Mouse (Mus musculus): Measurements from ENCODE around the gene Chrm5. TPM values are rescaled to one million over a fixed set of nuclear protein-coding genes. Genes with fewer than 3 reads are reported as not detected.
A peak's percentile ranks its signal among the peaks of the same experiment; 100 is the strongest.

Gene Chrm5
- total and polyA plus RNA-seq, 3 experiments, result not detected

DNA sequence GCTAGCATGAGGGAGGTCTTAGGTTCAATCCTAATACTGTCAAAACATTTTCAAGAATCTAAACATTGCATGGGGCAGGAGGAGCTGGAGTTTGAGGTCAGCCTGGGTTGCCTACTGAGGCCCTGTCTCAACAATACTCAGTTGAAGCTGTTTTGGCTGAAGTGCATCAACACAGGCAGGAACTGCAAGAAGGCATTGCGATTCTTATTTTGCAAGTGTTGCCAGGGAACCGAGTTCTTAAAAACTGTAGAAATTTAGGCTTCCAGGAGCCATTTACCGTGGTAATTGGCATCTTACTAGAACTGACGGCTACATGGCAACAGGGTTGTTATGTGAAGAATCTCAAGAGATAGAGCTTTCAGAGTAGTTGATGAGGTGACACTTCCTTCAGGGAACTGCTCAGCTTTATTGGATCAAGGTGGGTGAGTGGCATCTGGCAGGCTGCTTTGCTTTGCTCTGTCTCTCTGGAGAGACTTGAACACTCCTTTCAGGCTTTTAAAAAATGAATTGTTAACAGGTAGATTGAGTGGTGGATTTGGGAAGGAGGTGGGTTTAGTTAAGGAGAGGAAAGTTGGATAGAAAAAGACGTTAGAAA lies 26.4 kb upstream of the Chrm5 start:
- no peaks in the 10 kb centered on the region for H3K9me3 ChIP-seq (replicated peaks; ENCODE audit: insufficient read depth, low read length)
- no peak overlapping the region for H3K9ac ChIP-seq (ENCODE audit: control insufficient read depth, low read depth, low read length, poor library complexity, severe bottlenecking)
- no peak overlapping the region for H3K27ac ChIP-seq (ENCODE audit: control insufficient read depth, low read depth, low read length)
- H3K27me3 ChIP-seq (ENCODE audit: control insufficient read depth in 1 of 2, insufficient read depth in 2 of 2, low read length in 2 of 2), result no peaks in the 10 kb centered on the region
- H3K4me1 ChIP-seq (ENCODE audit: control insufficient read depth in 1 of 2, insufficient read depth in 2 of 2, low read length in 2 of 2), result peaks cover 10 to 12% of the 10 kb centered on the region in 2 experiments
- no peak overlapping the region for H3K4me3 ChIP-seq (ENCODE audit: control insufficient read depth in 1 of 2, insufficient read depth in 1 of 2, low read depth in 2 of 2, low read length in 2 of 2)
- TF ChIP-seq SMC3 (IDR thresholded peaks at IDR 0.05; ENCODE audit: low read depth, low read length), result no peak
- no peak for TF ChIP-seq GABPA (IDR thresholded peaks at IDR 0.05; ENCODE audit: low read depth, low read length)
- DNase-seq (ENCODE audit: low read depth, low spot score), result no peak
- H3K79me2 ChIP-seq (ENCODE audit: control insufficient read depth, insufficient read depth, low read length, poor library complexity), result no peaks in the 10 kb centered on the region; the same call in 1 of the 2 replicates
- peaks cover 0 to 19% of the 10 kb centered on the region in 2 experiments; a peak in 2 of 4 replicates for H3K36me3 ChIP-seq (ENCODE audit: control insufficient read depth in 1 of 2, insufficient read depth in 2 of 2, low read length in 2 of 2)

DNA sequence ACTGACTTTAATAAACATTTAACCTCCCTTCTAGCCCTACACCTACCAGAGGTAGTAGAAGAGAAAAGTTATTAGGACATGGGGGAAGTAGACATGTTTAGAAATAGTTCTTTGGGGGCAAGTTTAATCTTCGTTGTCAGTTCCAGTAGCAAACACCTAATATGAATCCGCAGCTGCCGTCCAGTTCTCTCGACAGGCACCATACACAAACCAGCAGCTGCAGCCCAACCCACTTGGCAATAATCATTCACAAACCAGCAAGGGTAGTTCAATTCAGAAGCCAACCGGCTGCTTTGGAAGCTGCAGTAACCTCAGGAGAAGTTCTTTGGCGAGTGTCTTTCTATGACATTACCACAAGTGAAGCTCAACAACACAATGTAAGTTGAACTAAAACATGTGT lies 23.4 kb upstream of the Chrm5 start:
- Histone ChIP-seq H3K9me3 (replicated peaks; ENCODE audit: insufficient read depth, low read length) (no peaks in the 10 kb centered on the region), H3K4me3 (ENCODE audit: control insufficient read depth in 1 of 2, insufficient read depth in 1 of 2, low read depth in 2 of 2, low read length in 2 of 2) (no peak overlapping the region), H3K9ac (ENCODE audit: control insufficient read depth, low read depth, low read length, poor library complexity, severe bottlenecking) (no peak overlapping the region), H3K4me1 (ENCODE audit: control insufficient read depth in 1 of 2, insufficient read depth in 2 of 2, low read length in 2 of 2) (peaks cover 0 to 5% of the 10 kb centered on the region in 2 experiments; a peak in 1 of 4 replicates), H3K36me3 (ENCODE audit: control insufficient read depth in 1 of 2, insufficient read depth in 2 of 2, low read length in 2 of 2) (peaks cover 0 to 8% of the 10 kb centered on the region in 2 experiments; a peak in 2 of 4 replicates), H3K27me3 (ENCODE audit: control insufficient read depth in 1 of 2, insufficient read depth in 2 of 2, low read length in 2 of 2) (no peaks in the 10 kb centered on the region), H3K79me2 (ENCODE audit: control insufficient read depth, insufficient read depth, low read length, poor library complexity) (peaks cover 1% of the 10 kb centered on the region; the same call in 1 of the 2 replicates), H3K27ac (ENCODE audit: control insufficient read depth, low read depth, low read length) (no peak overlapping the region)
- DNase-seq (ENCODE audit: low read depth, low spot score), result no peak
- TF ChIP-seq MXI1 (IDR thresholded peaks at IDR 0.05; ENCODE audit: low read depth, low read length), result no peak

DNA sequence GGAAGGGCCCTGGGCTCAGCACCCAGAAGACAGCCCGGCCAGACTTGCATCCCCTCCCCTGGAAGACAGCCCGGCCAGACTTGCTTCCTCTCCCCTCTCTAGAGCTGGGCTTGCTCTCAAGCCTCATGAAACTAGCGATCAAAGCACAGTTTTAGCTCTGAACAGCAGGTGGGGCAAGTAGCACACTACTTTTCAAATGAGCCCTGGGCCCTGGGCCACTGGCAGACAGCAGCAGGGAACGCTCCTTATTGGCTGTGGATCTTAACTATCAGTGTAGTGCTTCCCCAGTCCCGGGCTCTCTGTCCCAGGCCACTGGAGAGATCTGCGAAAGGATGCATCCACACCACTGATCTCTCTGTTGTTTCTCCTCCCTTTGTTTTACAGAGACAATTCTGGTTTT lies 20.6 kb upstream of the Chrm5 start:
- no peak overlapping the region for H3K27ac ChIP-seq (ENCODE audit: control insufficient read depth, low read depth, low read length)

More for the DNA sequence above, 20.6 kb upstream of the Chrm5 start:
- H3K79me2 ChIP-seq (ENCODE audit: control insufficient read depth, insufficient read depth, low read length, poor library complexity), result peaks cover 3% of the 10 kb centered on the region; the same call in 1 of the 2 replicates
- H3K4me1 ChIP-seq (ENCODE audit: control insufficient read depth in 1 of 2, insufficient read depth in 2 of 2, low read length in 2 of 2), result peaks cover 2 to 3% of the 10 kb centered on the region in 2 experiments; a peak in 1 of 4 replicates
- H3K4me3 ChIP-seq (ENCODE audit: control insufficient read depth in 1 of 2, insufficient read depth in 1 of 2, low read depth in 2 of 2, low read length in 2 of 2), result no peak overlapping the region
- TF ChIP-seq HCFC1 (IDR thresholded peaks at IDR 0.05; ENCODE audit: low read depth, low read length) (peak; percentile 14; the same call in 1 of the 2 replicates), MAZ (IDR thresholded peaks at IDR 0.05; ENCODE audit: low read depth, low read length) (0 out of 2 replicates have a peak, but pooled peaks have one; percentile 24), ETS1 (IDR thresholded peaks at IDR 0.05; ENCODE audit: low read depth, low read length) (no peak), TBP (IDR thresholded peaks at IDR 0.05; ENCODE audit: low read depth, low read length) (peak; percentile 43; the same call in 1 of the 2 replicates), ZC3H11A (IDR thresholded peaks at IDR 0.05; ENCODE audit: low read depth, low read length) (peak; percentile 77), E2F4 (IDR thresholded peaks at IDR 0.05; ENCODE audit: borderline replicate concordance, low read depth, low read length) (no peak), RAD21 (IDR thresholded peaks at IDR 0.05; ENCODE audit: low read depth, low read length) (peak; percentile 94), KAT2A (conservative IDR thresholded peaks at IDR 0.05; ENCODE audit: low read depth, low read length) (no peak), POLR2AphosphoS5 (IDR thresholded peaks at IDR 0.05; ENCODE audit: borderline replicate concordance, low read depth, low read length) (no peak), CTCF (IDR thresholded peaks at IDR 0.05 in 2 of 3, conservative IDR thresholded peaks at IDR 0.05 in 1 of 3; ENCODE audit: control insufficient read depth in 1 of 3, insufficient read depth in 1 of 3, low read depth in 2 of 3, low read length in 3 of 3, poor library complexity in 1 of 3, severe bottlenecking in 1 of 3) (peak; percentile 48 to 94 (median 73); a peak in 5 of 6 replicates), MYC (IDR thresholded peaks at IDR 0.05; ENCODE audit: low read depth, low read length) (no peak), EP300 (IDR thresholded peaks at IDR 0.05; ENCODE audit: low read depth in 1 of 2, low read length in 2 of 2) (no peak), NELFE (IDR thresholded peaks at IDR 0.05; ENCODE audit: low read depth, low read length) (no peak), USF2 (IDR thresholded peaks at IDR 0.05; ENCODE audit: borderline replicate concordance in 1 of 2, insufficient read depth in 1 of 2, low read depth in 1 of 2, low read length in 2 of 2) (no peak), SMC3 (IDR thresholded peaks at IDR 0.05; ENCODE audit: low read depth, low read length) (peak; percentile 93), RCOR1 (IDR thresholded peaks at IDR 0.05; ENCODE audit: low read depth, low read length) (0 out of 2 replicates have a peak, but pooled peaks have one; percentile 5)
- H3K9me3 ChIP-seq (replicated peaks; ENCODE audit: insufficient read depth, low read length), result no peaks in the 10 kb centered on the region
- peaks cover 0 to 9% of the 10 kb centered on the region in 2 experiments; a peak in 2 of 4 replicates for H3K36me3 ChIP-seq (ENCODE audit: control insufficient read depth in 1 of 2, insufficient read depth in 2 of 2, low read length in 2 of 2)
- peak overlapping the region; percentile 9; the same call in 1 of the 2 replicates for H3K9ac ChIP-seq (ENCODE audit: control insufficient read depth, low read depth, low read length, poor library complexity, severe bottlenecking)
- no peaks in the 10 kb centered on the region for H3K27me3 ChIP-seq (ENCODE audit: control insufficient read depth in 1 of 2, insufficient read depth in 2 of 2, low read length in 2 of 2)
- peak; percentile 93 for DNase-seq (ENCODE audit: low read depth, low spot score)
